Mouse (Mus musculus): ENCODE results near the gene Tlcd2. TPM values are rescaled to one million over a fixed set of nuclear protein-coding genes. Genes with fewer than 3 reads are reported as not detected.

Gene Tlcd2
- polyA plus RNA-seq, 1 experiment from 2014 or later: 8.9 TPM

DNA sequence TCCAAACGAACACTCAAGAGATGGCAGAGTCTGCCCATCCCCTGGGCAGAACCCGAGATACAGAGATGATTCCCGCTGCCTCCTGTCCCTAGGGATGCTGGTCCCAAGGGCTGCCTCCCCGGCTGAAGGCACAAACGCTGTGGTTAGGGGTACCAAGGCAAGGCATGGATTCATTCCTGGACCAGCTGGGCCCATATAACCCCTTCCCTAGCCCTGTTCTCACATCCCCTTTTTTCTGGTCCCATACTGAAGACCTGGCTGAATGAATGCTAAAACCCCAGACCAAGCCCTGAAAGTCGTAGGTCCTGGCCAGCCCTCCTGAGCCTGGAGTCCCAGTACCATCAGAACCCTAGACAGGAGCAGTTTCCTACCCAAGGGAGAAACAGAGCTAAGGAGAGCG lies 20.5 kb upstream of the Tlcd2 start:
- Histone ChIP-seq H3K4me1 (ENCODE audit: control insufficient read depth, insufficient read depth, low read length) (no peaks in the 10 kb centered on the region), H3K9me3 (ENCODE audit: control insufficient read depth, low read length) (no peaks in the 10 kb centered on the region), H3K27ac (ENCODE audit: low read depth, low read length) (no peak overlapping the region), H3K27me3 (ENCODE audit: control insufficient read depth, insufficient read depth, low read length) (no peaks in the 10 kb centered on the region), H3K4me2 (no peak overlapping the region), H3K36me3 (ENCODE audit: control insufficient read depth, insufficient read depth, low read length) (no peaks in the 10 kb centered on the region), H3K4me3 (ENCODE audit: low read depth, low read length) (no peak overlapping the region), H3K9ac (ENCODE audit: low read length) (no peak overlapping the region)
- DNase-seq (ENCODE audit: low spot score, missing footprints) (peak; percentile 17), ATAC-seq (ENCODE audit: low FRiP score) (no peak)
- WGBS: 90% methylated on average over 7 of the region's 7 CpGs

DNA sequence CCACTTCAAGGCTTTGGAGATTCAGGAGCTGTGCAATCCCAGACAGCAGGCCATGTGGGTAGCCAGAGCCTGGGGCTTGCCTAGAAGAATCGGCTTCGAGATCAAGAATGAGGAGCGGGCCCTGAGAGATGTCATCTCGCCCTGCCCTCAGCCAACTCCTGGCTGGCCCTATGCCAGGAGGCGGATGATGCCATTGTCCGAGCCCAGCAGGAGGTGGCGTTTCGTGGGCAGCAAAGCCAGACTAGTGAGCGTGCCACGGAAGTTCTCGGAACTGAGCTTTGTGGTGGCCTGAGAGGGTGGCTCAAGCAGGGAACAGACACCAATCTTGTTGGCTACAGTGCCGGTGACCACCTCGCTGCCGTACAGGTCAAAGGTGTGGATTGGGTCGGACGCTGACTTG lies 19.9 kb upstream of the Tlcd2 start:
- H3K4me1 ChIP-seq (ENCODE audit: control insufficient read depth, insufficient read depth, low read length): no peaks in the 10 kb centered on the region
- no peak overlapping the region for H3K4me2 ChIP-seq
- no peak overlapping the region for H3K4me3 ChIP-seq (ENCODE audit: low read depth, low read length)
- H3K9me3 ChIP-seq (ENCODE audit: control insufficient read depth, low read length): no peaks in the 10 kb centered on the region
- no peaks in the 10 kb centered on the region for H3K36me3 ChIP-seq (ENCODE audit: control insufficient read depth, insufficient read depth, low read length)
- WGBS: 86% methylated on average over 16 of the region's 16 CpGs
- peak; percentile 65 for DNase-seq (ENCODE audit: low spot score, missing footprints)
- H3K27ac ChIP-seq (ENCODE audit: low read depth, low read length): no peak overlapping the region
- no peaks in the 10 kb centered on the region for H3K27me3 ChIP-seq (ENCODE audit: control insufficient read depth, insufficient read depth, low read length)
- no peak for ATAC-seq (ENCODE audit: low FRiP score)
- H3K9ac ChIP-seq (ENCODE audit: low read length): no peak overlapping the region

DNA sequence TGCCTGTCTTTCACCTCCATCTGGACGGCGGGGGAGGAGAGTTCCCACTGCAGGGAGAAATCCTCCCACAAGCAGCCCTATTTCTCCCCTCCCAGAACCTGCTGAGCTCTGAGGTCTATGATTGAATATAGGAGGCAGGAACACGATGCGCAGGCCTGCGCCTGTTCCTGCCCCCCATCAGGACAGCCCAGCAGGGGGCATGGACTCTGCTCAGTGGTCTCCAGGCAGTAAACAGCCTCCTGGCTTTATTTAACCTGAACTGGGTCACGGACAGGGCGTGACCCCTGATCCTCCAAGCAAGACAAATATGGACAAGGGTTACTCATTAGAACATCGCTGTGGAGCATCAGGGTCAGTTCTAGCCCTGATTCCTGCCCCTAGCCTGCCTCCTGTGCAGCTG lies 17.8 kb upstream of the Tlcd2 start:
- DNase-seq (ENCODE audit: low spot score, missing footprints): no peak
- no peak overlapping the region for H3K4me2 ChIP-seq
- H3K4me3 ChIP-seq (ENCODE audit: low read depth, low read length): no peak overlapping the region
- no peaks in the 10 kb centered on the region for H3K36me3 ChIP-seq (ENCODE audit: control insufficient read depth, insufficient read depth, low read length)
- no peak for ATAC-seq (ENCODE audit: low FRiP score)
- no peaks in the 10 kb centered on the region for H3K27me3 ChIP-seq (ENCODE audit: control insufficient read depth, insufficient read depth, low read length)
- H3K9ac ChIP-seq (ENCODE audit: low read length): no peak overlapping the region; the same call in 1 of the 2 replicates
- WGBS: 46% methylated on average over 8 of the region's 8 CpGs
- H3K27ac ChIP-seq (ENCODE audit: low read depth, low read length): no peak overlapping the region
- no peaks in the 10 kb centered on the region for H3K4me1 ChIP-seq (ENCODE audit: control insufficient read depth, insufficient read depth, low read length)
- no peaks in the 10 kb centered on the region for H3K9me3 ChIP-seq (ENCODE audit: control insufficient read depth, low read length)

DNA sequence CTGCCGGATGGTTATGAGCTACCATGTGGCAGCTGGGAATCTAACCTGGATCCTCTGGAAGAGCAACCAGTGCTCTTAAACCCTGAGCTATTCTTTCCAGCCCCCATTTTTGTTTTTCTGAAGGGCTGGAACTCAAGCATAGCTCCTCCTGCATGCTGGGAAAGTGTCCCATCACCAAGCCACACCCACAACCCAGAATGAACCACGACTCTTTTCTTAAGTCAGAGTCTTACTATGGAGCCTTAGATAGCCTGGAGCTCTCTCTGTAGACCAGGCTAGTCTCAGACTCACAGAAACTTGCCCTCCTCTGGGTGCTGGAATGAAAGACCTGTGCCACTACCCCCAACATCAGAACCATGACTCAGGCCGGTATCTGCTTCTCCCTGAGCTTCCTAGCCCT lies 12.9 kb upstream of the Tlcd2 start:
- no peaks in the 10 kb centered on the region for H3K9me3 ChIP-seq (ENCODE audit: control insufficient read depth, low read length)
- no peaks in the 10 kb centered on the region for H3K36me3 ChIP-seq (ENCODE audit: control insufficient read depth, insufficient read depth, low read length)
- no peak overlapping the region for H3K27ac ChIP-seq (ENCODE audit: low read depth, low read length)
- no peak for ATAC-seq (ENCODE audit: low FRiP score)
- H3K9ac ChIP-seq (ENCODE audit: low read length): no peak overlapping the region
- no peaks in the 10 kb centered on the region for H3K4me1 ChIP-seq (ENCODE audit: control insufficient read depth, insufficient read depth, low read length)
- no peak overlapping the region for H3K4me3 ChIP-seq (ENCODE audit: low read depth, low read length)
- no peak overlapping the region for H3K4me2 ChIP-seq
- WGBS: 84% methylated on average over 3 of the region's 3 CpGs
- DNase-seq (ENCODE audit: low spot score, missing footprints): no peak
- no peaks in the 10 kb centered on the region for H3K27me3 ChIP-seq (ENCODE audit: control insufficient read depth, insufficient read depth, low read length)

DNA sequence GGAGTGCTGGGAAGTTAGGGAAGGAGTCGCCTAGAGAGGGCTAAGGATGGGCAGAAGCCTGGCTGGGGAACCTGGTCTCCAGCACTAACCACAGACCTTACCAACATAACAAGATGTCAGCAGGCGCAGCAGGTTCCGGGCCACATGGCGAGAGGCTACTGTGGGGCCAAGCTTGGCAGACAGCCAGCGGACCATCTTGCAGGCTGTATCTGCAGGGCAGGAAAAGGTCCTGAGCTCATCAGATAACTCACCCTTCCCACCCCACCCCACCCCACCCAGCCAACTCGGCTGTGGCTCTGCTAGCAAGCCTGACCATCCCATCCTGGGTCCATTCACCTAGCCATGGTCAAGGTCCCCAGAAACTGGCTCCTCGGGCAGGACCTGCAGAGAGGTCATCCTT lies 11.8 kb upstream of the Tlcd2 start:
- WGBS: 92% methylated on average over 7 of the region's 7 CpGs
- Histone ChIP-seq H3K4me1 (ENCODE audit: control insufficient read depth, insufficient read depth, low read length) (peaks cover 6% of the 10 kb centered on the region), H3K36me3 (ENCODE audit: control insufficient read depth, insufficient read depth, low read length) (no peaks in the 10 kb centered on the region), H3K4me2 (no peak overlapping the region), H3K9ac (ENCODE audit: low read length) (no peak overlapping the region), H3K27me3 (ENCODE audit: control insufficient read depth, insufficient read depth, low read length) (no peaks in the 10 kb centered on the region), H3K27ac (ENCODE audit: low read depth, low read length) (no peak overlapping the region), H3K4me3 (ENCODE audit: low read depth, low read length) (no peak overlapping the region), H3K9me3 (ENCODE audit: control insufficient read depth, low read length) (no peaks in the 10 kb centered on the region)
- DNase-seq (ENCODE audit: low spot score, missing footprints) (no peak), ATAC-seq (ENCODE audit: low FRiP score) (no peak)

DNA sequence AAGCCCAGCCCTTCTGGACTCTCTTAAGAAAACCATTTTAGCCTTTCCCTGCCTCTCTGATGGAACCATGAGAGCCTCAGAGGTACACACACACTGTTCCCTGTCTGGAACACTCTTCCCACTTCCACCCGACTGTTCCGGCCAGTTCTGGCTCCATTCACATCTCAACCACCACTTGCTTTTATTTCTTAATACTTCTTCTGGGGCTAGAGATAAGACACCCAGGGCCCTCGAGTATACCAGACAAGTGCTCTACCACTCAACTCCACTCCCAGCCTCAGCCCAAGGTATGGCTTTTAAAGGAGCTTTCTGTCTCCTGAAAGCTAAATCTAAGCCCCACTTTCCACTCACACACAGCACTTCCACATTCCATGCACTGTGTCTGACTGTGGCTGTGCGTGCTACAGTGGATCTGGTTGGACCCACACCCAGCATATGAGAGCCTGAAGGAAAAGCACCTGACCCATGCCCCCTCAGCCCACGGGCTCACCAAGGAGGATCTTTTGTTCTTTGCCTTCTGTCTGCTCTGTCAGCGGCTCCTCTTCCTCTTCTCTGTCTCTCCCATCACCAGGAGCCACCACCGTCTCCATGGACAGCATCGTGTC lies 11.1 kb upstream of the Tlcd2 start:
- WGBS: 83% methylated on average over 8 of the region's 8 CpGs
- DNase-seq (ENCODE audit: low spot score, missing footprints) (no peak), ATAC-seq (ENCODE audit: low FRiP score) (no peak)
- Histone ChIP-seq H3K4me1 (ENCODE audit: control insufficient read depth, insufficient read depth, low read length) (peaks cover 9% of the 10 kb centered on the region), H3K4me3 (ENCODE audit: low read depth, low read length) (no peak overlapping the region), H3K9ac (ENCODE audit: low read length) (no peak overlapping the region), H3K9me3 (ENCODE audit: control insufficient read depth, low read length) (no peaks in the 10 kb centered on the region), H3K36me3 (ENCODE audit: control insufficient read depth, insufficient read depth, low read length) (no peaks in the 10 kb centered on the region), H3K27me3 (ENCODE audit: control insufficient read depth, insufficient read depth, low read length) (no peaks in the 10 kb centered on the region), H3K4me2 (no peak overlapping the region), H3K27ac (ENCODE audit: low read depth, low read length) (no peak overlapping the region)

DNA sequence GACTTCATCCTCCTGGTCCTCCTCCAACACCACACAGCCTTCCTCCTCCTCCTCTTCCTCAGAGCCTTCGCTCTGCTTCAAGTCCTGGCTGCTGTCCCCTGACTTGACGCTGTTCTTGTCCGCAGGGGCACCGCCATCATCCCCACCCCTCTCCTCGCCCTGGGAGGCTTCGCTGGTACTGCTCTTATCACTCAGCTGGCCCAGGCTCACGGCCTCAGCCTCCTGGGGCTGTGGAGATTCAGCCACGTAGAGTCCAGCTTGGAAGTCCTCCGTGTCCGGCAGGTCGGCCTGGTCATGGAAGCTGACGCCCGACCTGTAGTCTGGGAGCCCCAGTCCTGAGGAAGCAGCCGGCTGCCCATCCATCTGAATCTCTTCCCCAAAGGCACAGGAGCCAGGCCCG lies 10.6 kb upstream of the Tlcd2 start:
- ATAC-seq (ENCODE audit: low FRiP score): no peak
- 85% methylated on average over 15 of the region's 15 CpGs for WGBS
- no peak overlapping the region for H3K9ac ChIP-seq (ENCODE audit: low read length)

DNA sequence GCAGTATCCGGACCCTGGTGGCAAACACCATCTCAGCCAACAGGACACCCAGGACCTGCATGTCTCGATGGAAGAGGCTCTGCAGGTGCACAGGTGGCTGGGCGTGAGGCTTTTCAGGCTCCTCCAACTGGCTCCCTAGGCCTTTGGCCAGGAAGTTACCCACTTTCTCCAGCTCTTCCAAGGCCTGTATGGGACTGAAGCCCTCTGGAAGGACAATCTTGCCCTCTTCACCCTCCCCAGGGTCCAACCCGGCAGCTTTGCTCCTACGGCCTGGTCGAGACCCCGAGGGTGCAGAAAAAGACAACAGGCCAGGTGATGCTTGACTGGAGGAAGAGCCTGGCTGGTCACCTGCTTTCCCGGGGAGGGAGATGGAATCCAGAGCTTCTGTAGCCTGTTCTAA lies 9.4 kb upstream of the Tlcd2 start:
- H3K9me3 ChIP-seq (ENCODE audit: control insufficient read depth, low read length): no peaks in the 10 kb centered on the region
- DNase-seq (ENCODE audit: low spot score, missing footprints): no peak
- no peaks in the 10 kb centered on the region for H3K36me3 ChIP-seq (ENCODE audit: control insufficient read depth, insufficient read depth, low read length)
- H3K4me1 ChIP-seq (ENCODE audit: control insufficient read depth, insufficient read depth, low read length): peaks cover 9% of the 10 kb centered on the region
- H3K9ac ChIP-seq (ENCODE audit: low read length): no peak overlapping the region
- no peak overlapping the region for H3K4me3 ChIP-seq (ENCODE audit: low read depth, low read length)
- no peak overlapping the region for H3K27ac ChIP-seq (ENCODE audit: low read depth, low read length)
- H3K27me3 ChIP-seq (ENCODE audit: control insufficient read depth, insufficient read depth, low read length): no peaks in the 10 kb centered on the region
- no peak for ATAC-seq (ENCODE audit: low FRiP score)
- WGBS: 91% methylated on average over 8 of the region's 8 CpGs
- H3K4me2 ChIP-seq: no peak overlapping the region

More for the DNA sequence above, 10.6 kb upstream of the Tlcd2 start:
- no peaks in the 10 kb centered on the region for H3K27me3 ChIP-seq (ENCODE audit: control insufficient read depth, insufficient read depth, low read length)
- no peak overlapping the region for H3K4me3 ChIP-seq (ENCODE audit: low read depth, low read length)
- H3K4me2 ChIP-seq: no peak overlapping the region
- H3K36me3 ChIP-seq (ENCODE audit: control insufficient read depth, insufficient read depth, low read length): no peaks in the 10 kb centered on the region
- H3K27ac ChIP-seq (ENCODE audit: low read depth, low read length): no peak overlapping the region
- H3K4me1 ChIP-seq (ENCODE audit: control insufficient read depth, insufficient read depth, low read length): peaks cover 9% of the 10 kb centered on the region
- H3K9me3 ChIP-seq (ENCODE audit: control insufficient read depth, low read length): no peaks in the 10 kb centered on the region
- DNase-seq (ENCODE audit: low spot score, missing footprints): no peak

DNA sequence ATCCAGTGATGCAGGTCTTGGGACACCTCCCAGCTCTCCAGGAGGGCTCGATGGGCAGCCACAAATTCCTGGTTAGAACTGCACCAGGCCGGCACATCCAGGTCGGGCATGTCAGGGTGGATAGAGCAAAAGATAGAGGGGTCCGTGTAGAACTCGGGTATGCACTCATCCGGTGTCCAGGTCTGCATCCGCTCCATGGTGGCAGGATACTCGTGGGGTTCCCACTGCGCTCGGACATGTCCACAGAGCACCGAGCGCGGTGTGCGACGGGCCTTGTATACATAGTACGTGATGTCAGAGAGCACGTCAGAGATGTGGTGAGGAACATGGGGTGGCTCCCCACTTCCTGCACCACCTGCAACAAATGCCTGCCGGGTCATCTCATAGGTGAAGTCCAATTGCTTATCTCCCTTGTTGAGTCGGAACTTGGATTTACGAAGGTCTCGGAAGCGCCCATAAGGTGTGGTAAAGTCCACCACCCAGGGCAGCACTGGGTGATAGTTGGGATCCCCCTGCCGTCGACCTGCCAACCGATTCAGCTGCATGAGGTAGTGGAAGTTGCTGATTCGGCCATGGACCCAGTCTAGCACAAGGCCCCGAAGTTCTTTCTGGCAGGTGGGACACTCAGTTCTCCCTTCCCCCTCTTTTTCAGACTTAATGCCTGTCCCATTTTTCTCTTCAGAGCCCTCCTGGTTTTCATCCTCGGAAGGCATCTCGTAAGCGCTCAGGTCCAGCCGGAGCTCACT lies 8.5 kb upstream of the Tlcd2 start:
- no peak overlapping the region for H3K27ac ChIP-seq (ENCODE audit: low read depth, low read length)
- no peaks in the 10 kb centered on the region for H3K27me3 ChIP-seq (ENCODE audit: control insufficient read depth, insufficient read depth, low read length)
- no peak overlapping the region for H3K4me2 ChIP-seq
- ATAC-seq (ENCODE audit: low FRiP score): no peak
- 94% methylated on average over 31 of the region's 31 CpGs for WGBS
- DNase-seq (ENCODE audit: low spot score, missing footprints): no peak
- H3K4me3 ChIP-seq (ENCODE audit: low read depth, low read length): no peak overlapping the region
- peaks cover 9% of the 10 kb centered on the region for H3K4me1 ChIP-seq (ENCODE audit: control insufficient read depth, insufficient read depth, low read length)
- H3K36me3 ChIP-seq (ENCODE audit: control insufficient read depth, insufficient read depth, low read length): no peaks in the 10 kb centered on the region
- H3K9me3 ChIP-seq (ENCODE audit: control insufficient read depth, low read length): no peaks in the 10 kb centered on the region
- no peak overlapping the region for H3K9ac ChIP-seq (ENCODE audit: low read length)
